Mouse (Mus musculus): ENCODE measurements at regions not wholly inside any gene's neighbourhood (a gene's known extent, or its start where the extent isn't known, plus 50 kb on each side); places are given as distances from the start of the nearest gene placed in this dataset.
A peak's percentile ranks its signal among the peaks of the same experiment; 100 is the strongest.

DNA sequence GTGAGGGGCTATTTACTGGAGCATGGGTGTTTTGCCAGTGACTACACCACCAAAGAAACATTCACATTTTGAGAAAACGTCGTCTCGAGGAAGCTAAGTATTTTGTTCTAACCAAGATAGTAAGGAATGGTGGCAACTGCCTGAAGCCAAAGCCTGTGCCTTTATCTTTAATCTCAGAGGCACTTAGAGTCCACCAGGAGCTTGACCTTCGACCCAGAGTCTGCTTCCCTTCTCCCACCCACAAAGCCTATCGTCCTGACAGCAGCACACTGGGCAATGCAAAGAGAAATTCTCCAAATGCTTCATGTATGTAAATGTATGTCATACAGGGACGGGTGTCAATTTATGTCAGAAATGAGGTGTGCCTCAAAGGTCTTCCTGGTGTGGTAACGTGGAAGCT lies 437.2 kb upstream of the Mgmt start:
- DNase-seq, result no peak

- DNase-seq, result no peak
Observed at GRCm38 (mm10) chr7:136457867-136458448, 436.5 kb upstream of the Mgmt start.

DNA sequence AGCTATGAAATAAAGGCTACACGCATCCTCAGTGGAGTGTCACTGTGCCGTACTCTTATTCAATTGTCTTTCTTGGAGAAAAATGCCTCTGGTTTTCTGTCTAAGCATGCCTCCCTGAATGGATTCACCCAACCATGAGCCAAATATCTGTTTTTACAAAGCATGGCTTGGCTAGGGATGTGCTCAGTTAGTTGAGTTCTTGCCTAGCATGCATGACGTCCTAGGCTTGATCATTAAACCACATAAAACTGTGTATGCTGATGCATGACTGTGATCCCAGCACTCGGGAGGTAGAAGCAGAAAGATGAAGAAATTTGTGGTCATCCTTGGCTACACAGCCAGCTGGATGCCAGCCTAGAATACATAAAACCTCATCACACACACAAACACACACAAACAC lies 417.3 kb upstream of the Mgmt start:
- DNase-seq, result no peak

- DNase-seq, result no peak
Observed at GRCm38 (mm10) chr7:136480641-136481202, 413.7 kb upstream of the Mgmt start.

DNA sequence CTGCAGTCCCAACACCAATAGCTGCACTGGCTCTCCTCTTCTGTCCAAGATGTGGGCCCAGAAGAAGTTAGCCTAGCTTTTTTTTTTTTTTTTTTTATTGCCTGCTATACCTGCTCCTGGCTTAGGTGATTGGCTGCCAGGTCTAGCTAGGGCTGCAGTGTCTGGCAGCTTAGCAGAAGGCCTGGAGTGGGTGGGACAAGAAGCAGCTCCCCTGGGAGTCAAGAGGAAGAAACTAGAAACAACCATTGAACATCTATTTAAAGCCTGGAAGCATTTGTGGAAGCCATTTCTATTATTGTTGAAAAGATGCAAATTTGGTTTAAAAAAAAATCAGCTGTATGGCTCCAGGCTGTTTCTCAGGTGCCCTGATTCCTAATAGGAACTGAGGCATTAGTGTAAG lies 411.2 kb upstream of the Mgmt start:
- DNase-seq, result no peak

GRCm38 (mm10) chr7:136487556-136487955 lies 406.9 kb upstream of the Mgmt start:
- DNase-seq, result no peak

DNA sequence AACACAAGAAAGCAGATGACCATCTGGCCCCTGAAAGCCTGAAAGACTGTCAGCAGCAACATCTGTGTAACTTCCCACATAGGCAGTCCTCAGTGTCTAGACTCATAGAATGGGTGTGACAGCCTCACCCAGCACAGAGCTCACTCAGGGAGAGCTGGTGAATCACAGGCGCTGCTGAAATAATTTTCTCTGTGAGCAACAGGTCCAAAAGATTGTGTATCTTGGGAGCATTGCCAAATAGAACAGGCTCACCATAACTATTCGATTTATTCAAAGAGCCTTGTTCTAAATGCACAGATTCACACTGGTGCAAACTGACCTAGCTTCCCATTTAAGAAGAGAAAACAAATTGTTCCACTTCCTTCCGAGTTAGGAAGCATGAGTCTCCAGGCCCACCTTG lies 399.6 kb upstream of the Mgmt start:
- no peak for DNase-seq

DNA sequence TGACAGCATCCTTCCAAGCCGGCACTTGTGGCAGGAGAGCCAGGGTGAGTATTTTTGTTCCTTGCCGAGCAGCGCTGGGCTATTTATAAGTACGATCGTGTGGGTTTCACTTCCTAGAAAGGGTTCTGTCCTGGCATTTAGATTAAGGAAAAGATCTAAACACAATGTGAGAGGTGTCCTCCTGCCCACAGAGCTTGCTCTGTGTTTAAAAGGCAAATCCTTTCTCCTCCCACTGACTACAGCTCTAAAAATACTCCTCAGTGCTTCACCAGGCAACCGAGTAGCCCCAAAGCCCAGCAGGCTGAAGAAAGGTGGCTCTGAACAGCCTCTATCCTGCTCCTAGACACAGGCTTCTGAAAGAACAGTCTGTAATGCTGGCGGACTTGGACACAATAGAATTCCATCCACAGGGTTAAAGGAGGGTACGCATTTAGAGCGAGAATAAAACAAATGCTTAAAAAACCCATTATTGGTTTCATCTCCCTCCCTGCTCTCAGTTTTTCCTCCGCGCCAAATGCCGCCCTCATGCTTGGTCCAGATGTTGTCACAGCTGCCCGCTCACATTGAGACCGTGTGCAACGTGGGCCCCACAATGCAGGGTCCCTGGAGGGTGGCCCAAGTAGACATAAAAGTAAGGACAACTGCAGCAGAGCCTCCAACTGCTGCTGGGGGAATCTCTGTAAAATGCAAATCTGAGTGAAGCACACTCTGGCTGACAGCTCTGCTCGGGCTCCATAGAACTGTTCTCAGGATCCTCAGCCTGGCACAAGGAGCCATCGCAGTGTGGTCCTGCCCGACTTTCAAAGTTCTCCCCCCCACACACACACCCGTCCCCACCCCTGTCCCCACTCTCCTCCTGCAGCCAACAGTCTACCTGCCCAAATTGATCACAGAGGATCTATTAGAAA lies 397.8 kb upstream of the Mgmt start:
- DNase-seq, result no peak

- no peak for DNase-seq
Observed at GRCm38 (mm10) chr7:136500059-136500458, 394.4 kb upstream of the Mgmt start.

DNA sequence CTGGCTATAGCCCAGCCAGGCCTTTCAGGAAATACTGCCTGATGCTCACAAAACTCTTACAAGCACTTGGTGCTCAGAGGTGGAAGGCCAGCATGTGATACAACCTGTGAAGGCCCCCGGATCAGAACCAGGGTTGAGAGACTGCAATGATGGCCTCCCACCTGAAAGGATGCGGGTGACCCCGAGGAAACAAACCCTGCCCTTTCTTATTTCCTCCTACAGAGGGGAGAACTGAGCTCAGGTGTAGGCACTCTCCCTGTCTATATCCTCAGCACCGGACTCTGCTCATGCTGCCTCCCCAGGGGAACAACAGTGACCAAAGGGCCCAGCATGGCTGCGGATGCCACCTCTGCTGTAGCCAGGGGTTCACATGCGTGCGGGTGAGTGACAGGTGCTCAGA lies 393.3 kb upstream of the Mgmt start:
- DNase-seq, result no peak

GRCm38 (mm10) chr7:136501855-136502847 lies 392.3 kb upstream of the Mgmt start:
- peak; percentile 36 for DNase-seq

- DNase-seq, result no peak
Observed at GRCm38 (mm10) chr7:136511389-136511788, 383.0 kb upstream of the Mgmt start.

DNA sequence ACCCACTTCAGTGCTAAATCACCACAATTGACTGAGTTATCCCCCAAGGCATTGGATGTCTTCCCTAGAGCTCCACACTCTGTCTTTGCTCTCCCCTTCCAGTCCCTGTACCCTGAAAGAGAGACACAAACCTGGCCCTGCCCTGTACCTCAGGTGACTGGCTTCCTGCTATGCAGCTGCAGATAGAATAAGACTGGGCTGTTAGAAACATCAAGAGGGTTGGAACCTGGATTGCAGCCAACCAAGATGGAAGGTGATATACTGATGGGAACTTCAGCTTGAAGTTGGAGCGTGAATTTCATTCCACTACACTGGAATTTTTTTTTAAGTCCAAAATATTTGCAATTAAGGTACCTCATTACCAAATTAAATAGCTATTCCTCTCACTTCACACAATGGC lies 379.0 kb upstream of the Mgmt start:
- DNase-seq, result no peak

GRCm38 (mm10) chr7:136525821-136526220 lies 368.6 kb upstream of the Mgmt start:
- no peak for DNase-seq

DNA sequence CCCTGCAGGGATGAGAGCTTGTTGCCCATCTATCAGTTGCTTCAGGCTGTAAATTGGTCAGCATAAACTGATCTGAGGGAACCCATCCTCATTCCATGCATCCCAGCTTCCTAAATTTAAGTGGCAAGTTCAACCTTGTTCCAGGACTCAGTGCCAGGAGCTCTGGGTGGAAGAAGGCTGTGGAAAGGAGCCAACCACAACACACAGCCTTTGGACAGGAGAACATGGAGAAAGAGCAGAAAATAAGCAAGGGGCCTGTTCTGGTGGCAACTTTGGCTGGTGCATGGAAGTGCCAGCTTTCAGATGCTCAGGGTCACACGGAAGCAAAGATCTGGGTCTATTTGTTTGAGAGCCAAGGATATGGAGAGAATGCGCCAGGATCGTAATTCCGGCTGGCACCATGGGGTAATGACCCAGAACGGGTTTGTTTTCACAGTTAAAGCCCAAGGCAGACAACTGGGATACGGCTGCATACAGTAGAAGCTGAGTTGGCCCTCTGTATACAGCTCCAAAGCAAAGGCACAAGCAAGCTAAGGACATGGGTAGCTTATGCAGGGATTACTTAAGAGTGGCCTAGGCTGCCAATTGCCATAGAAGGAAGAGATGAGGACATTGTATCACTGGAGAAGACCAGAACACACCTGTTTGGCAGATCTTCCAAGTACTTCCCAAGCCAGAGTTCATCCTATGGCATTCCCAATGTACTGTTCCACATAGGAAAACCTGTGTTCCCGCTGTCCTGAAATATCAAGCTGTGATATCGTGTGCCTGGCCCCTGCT lies 364.2 kb upstream of the Mgmt start:
- DNase-seq, result no peak

DNA sequence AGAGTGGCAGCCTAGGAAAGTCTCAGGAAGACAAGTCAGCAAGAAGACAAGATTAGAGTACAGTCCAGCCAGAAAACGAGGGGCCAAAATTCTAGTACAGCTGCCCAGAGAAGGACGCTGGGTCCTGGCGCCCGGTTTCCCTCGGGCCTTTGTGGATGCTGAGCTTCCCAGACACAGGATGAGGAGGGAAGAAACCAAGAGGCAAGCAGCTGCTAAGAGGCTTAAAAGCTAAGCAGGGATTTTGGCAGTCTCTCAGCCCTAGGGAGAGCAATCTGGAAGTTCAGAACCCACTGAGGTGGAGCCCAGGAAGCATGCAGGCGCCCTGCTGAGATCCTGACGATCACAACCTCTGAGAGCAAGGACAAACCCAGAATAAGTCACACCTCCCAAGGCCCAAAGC lies 363.1 kb upstream of the Mgmt start:
- DNase-seq, result no peak

DNA sequence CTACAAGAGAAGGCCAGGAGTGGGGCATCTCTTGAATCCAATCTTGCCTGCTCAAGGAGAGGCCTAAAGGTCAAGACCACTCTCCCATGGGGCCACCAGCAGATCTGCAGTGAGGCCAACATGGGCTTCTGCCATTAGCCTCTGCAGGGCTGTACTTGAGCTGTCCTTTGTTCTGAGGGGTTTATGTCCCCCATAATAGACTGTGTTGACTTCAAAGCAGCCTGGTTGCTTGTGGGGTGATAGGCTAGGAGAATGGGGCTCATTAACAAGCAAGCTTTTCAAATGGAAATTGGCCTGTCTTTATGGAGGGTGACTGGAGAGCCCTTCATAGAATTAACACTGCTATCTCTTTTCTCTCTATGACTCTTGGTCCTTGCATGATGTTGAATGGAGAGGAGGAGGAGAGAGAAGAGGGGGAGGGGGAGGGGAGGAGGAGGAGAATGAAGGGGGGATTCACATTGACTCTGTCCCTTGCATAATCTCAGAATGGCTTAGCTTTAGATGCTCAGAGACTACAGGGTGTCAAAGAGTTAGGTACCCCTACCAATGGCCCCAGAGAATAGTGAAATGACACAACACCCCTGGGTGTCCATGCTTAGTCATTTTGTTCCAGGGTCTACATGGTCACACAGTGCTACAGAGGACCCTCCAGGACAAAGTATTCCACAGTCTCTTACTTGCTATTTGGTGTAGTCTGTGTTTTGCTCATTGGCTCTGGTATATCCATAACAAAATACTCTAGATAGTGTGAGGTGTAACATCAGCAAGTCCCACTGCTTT lies 352.3 kb upstream of the Mgmt start:
- no peak for DNase-seq

GRCm38 (mm10) chr7:136542896-136543295 lies 351.5 kb upstream of the Mgmt start:
- no peak for DNase-seq

DNA sequence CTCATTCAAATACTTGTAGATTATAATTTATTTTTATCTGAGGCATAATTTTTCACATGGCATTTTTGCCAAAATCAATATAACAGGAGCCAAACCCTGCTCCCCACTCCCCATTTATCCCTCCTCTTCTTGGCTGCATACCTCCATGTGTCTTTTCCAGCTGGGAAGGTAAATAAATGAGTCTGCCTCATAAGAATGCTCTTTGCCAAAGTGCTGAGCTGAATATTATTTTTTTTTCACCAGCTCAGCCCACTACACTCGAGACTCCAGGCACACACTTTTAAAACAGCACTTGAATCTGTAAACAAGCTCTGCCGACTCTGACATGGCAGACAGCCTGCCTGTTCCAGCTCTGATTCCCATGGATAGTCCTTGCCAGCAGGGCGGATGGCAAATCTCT lies 346.6 kb upstream of the Mgmt start:
- no peak for DNase-seq

DNA sequence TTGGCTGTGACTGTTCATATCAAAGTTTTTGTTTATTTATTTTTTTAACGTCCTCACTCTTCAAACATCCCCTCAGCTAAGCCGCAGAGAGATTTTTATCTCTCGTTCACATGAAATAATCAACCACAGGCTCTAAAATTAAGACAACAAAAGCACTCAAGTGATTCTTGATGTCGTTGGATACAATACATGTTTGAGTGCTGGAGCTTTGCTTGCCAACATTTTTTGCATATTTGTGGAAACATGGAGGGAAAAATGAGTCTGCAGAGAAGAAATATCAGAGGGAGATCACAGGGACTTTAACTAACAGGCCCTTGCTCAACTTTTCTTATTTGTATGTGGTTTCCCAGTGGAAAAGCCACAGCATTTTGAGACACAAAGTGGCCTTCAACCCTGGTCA lies 338.0 kb upstream of the Mgmt start:
- no peak for DNase-seq

- DNase-seq, result no peak
Observed at GRCm38 (mm10) chr7:136559536-136559935, 334.9 kb upstream of the Mgmt start.

All from lung, postnatal 10 days (tissue).